Mouse (Mus musculus): ENCODE data around the gene Cd80.
"Not testable (repeated sequence)": the region's sequence is repeated elsewhere in the genome, so short reads cannot be mapped to it uniquely, and the experiment has no call there.

Gene Cd80

DNA sequence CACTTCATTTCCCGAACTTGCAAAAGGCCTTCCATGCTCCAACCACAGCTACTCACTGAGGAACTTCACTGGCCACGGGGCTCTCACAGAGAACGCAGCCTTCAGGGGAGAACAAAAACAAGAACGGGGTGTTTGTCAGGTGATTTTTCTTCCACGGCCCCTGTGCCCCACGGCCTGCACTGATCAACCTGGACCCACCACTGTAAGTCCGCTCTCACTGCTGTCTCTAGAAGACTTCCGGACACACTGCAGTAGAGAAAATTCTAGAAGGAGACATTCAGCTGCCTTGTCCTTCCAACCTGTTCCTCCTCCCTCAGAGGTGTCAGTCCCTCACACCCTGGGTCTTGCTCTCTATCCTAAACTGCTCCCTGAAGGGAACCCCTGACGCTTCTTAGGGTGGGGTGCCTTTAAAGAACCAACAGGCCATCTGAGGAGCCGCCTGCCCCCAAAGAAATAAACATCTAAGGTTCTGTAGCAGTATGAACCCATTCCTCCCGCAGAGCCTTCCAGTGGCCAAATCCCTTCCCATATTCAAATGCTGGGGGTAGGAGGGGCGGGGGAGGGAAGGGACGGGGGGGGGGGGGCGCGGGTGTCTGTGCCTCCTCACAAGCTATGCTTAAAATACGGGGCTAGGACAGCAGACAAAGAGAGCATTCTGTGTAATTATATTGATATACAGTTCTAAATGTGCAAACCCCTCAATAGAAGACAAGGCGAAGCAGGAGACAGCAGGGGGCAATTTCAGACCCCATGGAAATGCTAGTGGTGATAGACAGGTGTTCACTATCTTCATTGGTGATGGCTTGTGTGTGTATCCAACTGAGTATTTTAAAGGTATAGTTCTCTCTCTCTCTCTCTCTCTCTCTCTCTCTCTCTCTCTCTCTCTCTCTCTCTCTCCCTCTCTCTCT, at the start of gene Cd80:
TSS of gene Cd80 (plus strand) at position 51 of the 908 bp plus-strand sequence.
- DNase-seq: no peak

DNA sequence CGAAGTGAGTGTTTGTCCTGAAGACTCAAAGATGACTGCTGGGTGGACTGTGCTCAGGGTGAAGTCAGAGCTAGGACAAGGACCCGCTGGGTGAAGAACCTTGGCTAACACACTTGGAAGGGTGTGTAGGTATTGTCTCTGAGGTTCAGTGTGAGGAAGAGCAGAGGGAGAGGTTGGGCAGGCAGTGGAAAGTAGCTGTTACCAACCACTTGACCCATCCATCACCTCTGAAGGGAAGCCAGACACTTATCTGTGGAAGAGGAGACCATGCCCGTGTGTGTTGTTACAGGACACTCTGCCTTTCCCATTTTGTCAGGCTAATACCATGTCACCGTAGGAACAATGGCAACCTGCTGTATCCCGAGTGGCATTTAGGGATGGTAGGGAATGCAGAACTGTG, 49.1 kb upstream of the Cd80 start:
- no peak for DNase-seq

DNA sequence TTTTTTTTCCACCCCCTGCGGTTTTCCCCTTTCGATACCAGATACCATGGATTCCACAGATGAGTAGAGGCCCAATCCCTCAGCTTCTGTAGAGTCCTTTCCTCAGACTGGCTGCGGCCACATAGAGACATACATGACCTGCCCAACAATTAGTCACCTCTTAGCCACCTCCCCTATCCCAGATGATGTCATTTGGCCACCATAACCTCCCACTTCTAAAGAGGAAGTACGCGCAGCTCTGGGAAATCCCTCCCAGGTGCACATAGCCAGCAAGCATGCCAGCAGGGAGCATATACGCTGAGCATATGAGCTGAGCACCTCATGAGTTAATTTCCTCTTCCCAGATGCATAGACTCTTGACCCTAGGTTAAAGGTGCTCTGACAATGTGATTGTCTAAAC, 48.7 kb upstream of the Cd80 start:
- no peak for DNase-seq

DNA sequence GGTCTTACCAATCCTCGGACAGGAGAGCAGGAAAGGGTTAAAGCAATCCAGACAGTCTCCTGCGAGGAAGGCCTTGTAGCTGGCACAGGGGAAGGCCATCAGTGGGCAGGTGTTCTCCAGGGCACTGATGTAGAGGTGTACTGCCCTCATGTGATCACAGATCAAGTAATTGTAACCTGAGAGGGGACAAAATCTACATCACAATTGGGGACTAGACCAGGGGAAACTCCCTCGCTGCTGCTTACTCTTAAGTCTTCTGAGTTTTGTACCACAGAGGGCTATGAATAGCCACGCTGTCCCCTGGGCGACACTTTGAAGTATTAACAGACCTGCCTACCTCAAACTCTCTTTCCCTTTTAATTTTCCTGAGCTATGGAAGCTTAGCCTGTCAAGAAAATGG, 47.8 kb upstream of the Cd80 start:
- no peak for DNase-seq

DNA sequence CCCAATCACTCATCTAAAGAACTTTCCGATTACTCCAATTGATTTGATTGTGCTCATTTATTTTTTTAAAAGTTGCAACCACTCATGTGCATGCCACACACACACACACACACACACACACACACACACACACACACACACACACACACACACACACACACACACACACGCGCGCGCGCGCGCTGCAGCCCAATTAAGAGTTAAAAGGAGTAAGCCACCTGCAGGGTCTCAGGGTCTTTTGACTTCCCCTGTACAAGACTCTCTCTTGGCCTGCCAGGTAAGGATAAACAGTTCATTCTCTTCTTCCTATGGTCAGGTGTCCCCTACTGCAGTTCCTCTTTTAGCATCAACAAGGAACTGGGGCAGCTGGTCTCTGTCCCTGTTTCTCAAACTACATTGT, 46.9 kb upstream of the Cd80 start:
- no peak for DNase-seq

DNA sequence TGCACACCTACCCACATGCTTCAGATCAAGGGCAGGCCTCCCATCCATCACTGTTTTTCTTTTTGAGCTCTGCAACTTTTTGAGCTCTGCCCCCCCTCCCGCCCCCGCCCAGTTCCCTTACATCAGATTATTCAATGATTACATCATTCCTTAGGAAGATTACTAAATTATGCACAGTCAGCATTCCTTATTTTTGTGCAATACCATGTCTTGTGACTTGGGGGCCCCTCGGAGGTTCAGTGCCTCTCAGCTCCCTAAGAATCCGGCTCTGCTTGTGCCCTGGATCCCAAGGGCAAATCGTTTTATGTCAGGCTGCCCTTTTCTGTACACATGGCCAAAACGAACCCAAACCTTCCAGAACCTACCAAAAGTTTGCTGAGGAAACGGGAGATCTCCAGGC, 40.4 kb upstream of the Cd80 start:
- DNase-seq: no peak

DNA sequence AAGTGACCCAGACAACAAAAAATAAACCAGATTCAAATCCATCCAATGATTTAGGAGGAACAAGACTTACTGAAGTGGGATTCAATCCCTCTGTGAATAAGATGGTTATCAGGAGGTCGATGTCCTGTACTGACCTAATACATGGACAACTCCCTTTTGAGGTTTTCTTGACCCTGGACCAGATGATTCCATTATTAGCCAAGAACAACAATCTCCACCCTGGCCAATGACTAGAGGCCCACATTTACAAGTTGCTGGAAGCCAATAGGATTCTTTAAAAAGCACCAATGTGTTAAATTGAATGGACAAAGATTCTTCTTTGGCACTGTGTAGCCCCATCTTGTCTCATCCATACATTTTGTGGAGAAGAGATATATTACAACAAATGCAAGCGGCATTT, 30.0 kb upstream of the Cd80 start:
- no peak for DNase-seq

DNA sequence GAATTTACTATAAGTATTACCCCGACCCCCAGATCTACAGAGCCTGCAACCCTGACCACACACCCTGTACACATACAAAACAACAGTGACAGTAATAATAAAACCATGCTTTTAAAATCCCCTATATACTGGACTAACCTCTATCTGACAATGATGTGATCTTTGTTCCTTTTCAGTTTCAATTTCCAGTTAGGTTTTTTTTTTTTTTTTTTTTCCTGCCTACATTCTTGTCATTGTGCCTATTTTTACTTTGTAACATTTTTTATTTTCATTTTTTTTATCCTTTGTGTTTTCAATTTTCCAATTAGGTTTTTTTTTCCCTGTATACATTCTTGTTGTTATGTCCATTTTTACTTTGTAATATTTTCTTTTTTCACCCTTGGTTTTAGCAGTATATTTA, 29.6 kb upstream of the Cd80 start:
- no peak for DNase-seq

DNA sequence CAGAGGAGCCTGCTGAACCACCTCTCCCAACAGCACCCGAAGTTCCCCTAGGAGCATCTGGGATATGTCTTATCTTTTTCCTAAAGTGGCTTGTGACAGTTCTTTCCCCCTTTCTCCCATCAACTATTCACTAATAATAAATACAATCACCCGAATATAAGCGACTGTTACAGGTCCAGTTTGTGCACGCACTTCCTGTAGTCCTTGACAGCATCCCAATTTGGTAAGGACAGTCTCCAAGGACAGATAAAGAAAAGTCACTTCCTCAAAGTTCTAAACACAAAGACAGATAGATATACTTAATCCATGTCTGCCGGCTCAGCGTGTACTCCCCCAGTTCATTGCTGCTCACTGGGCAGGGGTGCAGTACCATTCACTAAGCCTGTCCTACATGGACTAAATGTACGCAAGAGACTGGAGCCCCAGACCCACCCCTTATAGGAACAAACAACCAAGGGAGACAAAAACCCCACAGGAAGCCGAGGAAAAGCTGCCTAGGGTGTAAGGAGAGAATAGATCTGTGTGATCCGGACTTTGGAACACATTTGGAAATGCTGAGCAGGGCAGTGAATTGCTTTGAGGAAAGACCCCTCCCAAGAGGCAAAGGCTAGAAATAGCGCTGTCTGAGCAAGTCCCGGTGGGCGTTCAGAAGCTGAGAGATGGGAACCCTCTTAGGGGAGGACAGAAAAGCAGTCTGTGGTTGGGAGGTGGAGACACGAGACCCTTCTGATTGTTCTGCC, 23.7 kb upstream of the Cd80 start:
- DNase-seq: no peak

DNA sequence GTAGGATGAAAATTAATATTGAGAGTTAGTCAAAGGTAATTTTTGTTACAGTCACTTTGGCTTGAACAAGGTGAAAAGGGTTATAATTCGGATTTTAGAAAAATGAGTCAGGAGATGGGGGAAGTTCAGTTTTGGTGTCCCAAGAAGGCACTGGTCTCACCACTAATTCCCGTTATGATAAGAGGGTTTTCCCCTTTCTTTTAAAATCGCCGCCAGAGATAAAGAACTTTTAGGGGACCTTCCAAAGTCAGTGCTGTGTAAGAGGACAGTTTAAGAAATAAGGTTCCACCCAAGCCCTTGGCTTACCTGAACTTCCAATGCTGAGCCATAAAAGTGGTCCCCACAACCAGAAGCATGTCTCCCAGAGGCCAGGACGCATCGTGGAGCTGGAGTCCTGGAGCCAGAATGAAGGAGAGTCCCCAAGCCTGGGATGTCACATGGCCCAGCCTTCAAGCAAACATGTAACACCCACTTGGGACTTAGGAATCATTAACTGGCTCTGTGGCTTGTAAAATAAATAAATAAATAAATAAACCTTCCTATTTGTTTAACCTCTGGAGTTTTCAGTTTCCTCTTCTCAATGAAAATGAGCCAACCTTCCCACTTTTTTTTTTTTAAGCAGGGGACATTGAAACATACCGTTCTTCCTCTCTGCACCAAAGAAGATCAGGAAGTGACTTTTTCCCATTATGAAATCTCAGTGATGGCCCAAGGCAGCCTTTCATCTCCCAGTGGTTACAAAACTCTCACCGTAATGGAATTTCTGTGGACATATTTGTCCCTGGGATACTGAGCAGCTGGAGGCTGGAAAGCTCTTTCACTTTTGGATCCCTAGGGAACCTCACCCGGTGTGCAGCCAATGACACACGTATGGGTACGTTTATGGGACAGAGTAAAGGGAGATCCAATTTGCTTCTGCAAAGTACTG, 22.6 kb upstream of the Cd80 start, which contains the start of gene Pla1a:
TSS of gene Pla1a (minus strand) at position 648 of the 928 bp plus-strand sequence.
- peak; percentile 53 for DNase-seq

DNA sequence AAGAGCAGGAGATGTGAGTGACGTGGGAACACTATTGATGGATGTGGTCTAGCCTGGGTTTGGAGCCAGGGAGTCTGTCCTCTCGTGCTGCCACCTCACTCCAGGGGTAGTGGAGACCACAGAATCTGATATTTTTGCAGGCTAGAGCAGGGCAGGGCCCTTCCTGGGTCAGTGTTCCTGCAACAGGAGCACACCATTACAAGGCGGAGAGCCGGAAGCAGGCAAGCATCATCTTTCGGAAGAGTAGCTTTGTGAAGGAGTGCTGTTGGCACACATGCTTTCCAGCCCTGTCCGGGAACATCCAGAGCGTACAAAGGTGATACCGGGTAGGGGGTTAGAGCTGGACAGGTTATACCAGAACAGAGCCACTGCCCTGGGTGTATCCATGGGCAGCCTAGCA, 21.8 kb upstream of the Cd80 start:
- no peak for DNase-seq

DNA sequence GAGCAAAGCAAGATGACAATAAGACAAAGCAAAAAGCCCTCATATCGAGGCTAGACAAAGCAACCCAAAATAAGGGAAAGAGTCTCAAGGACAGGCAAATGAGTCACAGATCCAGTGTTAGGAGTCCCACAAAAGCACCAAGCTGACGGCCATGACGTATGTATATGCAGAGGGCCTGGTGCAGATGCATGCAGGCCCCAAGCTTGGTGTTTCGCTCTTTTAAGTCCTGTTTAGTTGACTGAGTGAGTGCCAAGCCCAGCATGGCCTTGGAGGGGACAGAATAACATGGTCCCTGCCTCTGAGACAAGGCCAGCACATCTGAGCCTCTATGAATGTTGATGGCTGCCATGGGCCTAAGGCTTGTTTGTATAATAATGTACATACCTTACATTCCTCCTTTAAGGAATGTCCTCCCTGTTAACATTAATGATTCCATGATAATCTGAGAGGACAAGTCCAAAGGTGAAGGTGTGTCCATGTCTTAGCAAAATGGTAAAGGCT, 21.0 kb upstream of the Cd80 start:
- no peak for DNase-seq

DNA sequence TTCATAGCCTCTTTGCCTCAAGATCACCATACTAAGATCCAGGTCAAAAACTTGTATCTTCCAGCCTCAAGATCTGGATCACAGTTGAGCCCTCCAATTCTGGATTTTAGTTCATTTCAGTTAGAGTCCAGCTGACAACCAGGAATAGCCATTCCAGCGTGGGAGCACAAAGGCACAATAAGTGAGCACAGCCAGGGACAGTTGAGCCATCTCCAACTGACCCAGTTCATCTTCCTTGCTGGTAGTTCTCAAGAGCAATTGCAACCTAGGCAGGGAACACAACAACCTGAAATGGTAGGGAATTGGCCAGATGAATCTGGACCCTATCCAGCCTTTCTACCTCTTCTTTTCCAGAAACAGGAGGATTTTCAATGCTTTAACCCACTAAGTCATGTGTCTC, 16.2 kb upstream of the Cd80 start:
- DNase-seq: no peak

DNA sequence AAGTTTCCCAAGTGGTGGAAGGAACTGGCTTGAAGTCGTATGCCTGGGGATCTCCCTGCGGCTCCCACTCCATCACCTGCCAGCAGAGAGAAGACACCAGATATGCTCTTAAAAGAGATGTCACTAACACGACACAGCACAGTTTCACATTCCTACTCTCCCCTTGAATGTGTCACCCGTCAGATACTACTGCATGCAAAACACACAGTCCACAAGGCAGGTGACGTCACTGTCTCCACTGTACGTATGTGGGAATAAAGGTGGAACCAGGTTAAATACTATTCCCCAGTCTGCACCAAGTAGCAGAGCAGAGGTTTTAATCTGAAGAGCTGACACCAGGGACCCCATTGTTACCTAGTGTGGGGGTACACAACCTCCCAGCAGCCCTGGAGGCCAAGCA, 15.0 kb upstream of the Cd80 start:
- DNase-seq: no peak

DNA sequence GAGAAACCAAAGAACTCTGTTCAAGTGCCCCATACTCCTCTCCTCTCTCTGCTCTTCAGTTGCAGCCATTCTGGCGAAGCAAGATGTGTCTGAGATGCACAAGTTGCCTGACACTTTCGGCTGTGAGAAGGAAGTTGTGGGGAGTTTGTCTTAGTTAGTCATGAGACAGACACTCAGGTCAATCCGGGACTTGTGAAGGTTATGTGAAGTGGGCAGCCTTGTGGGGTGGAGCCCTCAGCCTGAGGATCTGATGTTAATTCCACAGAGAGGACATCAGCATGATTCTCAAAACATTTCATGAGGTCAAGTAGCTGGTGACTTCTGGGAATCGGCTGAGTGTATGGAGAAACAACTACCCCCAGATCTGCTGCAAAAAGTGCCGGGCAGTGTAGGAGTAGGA, 13.8 kb upstream of the Cd80 start:
- DNase-seq: no peak

DNA sequence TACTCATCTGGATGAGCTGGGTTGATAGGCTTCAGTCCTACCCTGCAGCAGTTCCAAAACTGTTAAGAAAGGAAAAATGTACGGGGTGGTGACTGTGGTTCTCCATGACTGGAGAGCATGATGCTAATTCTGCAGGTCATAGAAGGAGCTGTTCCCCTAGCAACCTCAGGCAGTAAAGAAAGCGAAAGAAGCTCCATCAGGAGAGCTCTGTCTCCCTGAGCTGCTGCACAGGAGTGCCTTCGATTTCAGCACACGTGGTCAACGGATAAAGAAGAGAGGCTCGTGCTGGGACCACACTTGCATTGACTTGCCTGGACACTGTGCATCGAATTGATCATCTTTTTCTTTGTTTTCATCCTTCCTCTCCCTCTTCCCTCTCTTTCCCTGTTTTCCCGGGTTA, 13.1 kb upstream of the Cd80 start:
- DNase-seq: no peak

DNA sequence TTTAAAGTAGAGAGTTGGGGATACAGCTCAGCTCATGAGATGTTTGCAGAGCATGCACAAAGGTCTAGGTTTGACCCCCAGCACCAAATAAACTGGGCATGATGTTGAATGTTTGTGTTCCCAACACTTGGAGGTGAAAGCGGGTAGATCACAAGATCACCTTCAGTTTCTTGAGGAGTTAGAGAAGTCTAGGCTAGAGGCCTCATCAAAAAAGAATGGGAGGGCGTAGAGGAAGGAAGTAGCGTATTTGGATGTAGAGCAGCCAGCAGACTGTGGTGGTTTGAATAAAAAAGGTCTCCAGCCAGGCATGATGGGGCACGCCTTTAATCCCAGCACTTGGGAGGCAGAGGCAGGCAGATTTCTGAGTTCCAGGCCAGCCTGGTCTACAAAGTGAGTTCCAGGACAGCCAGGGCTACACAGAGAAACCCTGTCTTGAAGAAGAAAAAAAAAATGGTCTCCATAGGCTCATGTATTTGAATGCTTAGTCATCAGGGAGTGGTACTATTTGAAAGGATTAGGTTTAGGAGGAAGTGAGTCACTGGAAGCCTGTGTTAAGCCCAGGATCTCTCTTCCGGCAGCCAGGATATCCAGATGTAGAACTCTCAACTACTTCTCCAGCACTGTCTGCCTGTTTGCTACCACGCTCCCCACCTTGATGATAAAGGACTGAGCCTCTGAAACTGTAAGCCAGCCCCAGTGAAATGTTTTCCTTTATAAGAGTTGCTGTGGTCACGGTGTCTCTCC, 11.5 kb upstream of the Cd80 start:
- DNase-seq: no peak

DNA sequence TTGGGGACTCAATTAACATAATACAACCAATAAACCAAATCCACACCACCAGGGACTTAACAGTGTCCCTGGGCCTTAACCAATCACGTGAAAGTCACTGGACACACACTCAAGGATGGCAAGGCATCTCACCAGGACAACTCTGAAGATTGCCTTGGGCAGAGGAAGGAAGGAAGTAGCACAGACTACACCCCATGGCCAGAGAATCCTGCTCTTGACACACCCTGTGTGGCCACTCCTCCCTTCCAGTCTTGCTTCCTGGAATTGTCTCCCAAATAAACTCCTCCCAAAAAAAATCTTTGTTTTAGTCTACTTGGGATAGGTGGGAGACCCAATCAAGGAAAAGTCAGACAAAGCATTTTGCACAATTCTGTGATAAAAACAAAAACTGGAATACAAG, 10.3 kb upstream of the Cd80 start:
- no peak for DNase-seq

DNA sequence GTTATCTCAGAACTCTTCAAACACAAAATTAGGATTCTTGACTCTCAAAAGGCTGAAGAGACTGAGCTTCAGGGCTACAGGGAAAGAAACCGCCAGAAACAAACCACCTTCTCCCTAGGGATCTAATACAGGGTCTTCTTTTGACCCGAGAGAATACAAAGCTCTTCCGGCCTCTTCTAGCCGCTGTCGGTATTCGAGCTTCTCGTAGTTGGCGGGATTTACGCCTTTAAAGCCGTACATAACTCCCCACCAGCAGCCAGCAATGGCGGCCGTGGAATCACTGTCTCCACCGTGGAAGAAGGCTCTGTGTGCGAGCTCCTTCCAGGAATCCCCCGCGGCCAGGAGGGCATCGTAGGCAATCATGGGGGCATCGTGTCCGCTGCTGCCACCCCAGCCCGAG, 9.8 kb upstream of the Cd80 start:
- no peak for DNase-seq

DNA sequence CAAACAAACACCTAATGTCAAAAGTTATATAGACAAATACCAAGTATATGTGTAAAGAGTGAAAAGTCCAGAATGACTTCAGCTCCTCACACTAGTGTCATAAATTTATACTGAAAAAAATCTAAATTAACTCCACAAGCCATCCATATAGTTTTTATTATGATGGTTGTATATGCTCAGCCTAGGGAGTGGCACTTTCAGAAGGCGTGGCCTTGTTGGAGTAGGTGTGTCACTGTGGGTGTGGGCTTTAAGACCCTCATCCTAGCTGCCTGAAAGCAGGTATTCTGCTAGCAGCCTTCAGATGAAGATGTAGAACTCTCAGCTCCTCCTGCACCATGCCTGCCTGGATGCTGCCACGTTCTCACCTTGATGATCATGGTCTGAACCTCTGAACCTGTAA, 9.2 kb upstream of the Cd80 start:
- DNase-seq: not testable (repeated sequence)

DNA sequence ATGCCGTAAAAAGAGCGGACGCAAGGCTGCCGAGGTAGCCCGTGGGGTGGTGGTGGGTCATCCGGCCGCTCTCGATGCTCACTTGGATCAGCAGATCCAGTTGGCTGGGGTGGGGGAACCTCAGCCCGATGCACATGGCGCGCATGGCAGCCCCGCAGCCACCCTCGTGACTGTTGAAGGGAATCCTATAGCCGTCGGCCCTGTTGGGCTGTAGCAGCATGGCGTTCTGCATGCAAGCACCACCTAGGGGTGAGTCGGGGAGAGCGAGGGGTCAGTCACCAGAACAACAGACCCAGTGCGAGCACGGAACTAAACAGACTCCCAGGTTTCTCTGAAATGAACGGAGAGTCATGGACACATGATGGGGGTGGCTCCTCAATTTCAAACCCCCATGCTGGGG, 8.0 kb upstream of the Cd80 start:
- DNase-seq: no peak

DNA sequence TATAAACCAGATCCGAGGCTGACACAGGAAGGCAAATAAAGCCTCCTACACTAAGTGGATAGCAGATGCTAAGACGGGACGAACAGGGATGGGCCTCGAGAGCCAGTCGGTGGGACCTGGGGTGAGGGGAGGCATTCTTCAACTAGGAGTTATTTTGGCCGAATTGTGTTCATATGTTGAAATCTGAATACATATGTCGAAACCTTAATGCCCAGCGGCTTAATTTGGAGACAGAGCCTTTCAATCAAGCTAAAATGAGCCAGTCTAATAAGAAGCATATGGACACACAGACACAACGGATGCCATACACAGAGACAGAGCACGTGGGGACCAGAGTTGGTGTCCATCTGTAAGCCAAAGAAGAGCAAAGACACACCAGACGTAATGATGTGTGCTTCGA, 6.9 kb upstream of the Cd80 start:
- DNase-seq: no peak
